Mouse (Mus musculus): Measurements from ENCODE around the gene Gpr33. TPM values are rescaled to one million over a fixed set of nuclear protein-coding genes. Genes with fewer than 3 reads are reported as not detected.

The Gpr33 gene
- polyA plus RNA-seq, 1 experiment from 2014 or later: not detected

GRCm38 (mm10) chr12:51983625-51984024 lies 44.2 kb downstream of the Gpr33 start:
- no peak for ATAC-seq (ENCODE audit: low FRiP score, low read depth)
- Histone ChIP-seq H3K9ac (replicated peaks) (no peak overlapping the region), H3K27me3 (no peaks in the 10 kb centered on the region), H3K4me2 (replicated peaks) (no peak overlapping the region), H3K27ac (replicated peaks) (no peak overlapping the region), H3K9me3 (no peaks in the 10 kb centered on the region), H3K36me3 (peaks cover 6% of the 10 kb centered on the region; the same call in 1 of the 2 replicates), H3K4me1 (no peaks in the 10 kb centered on the region), H3K4me3 (no peak overlapping the region)
- 85% methylated on average over 1 of the region's 1 CpGs for WGBS

GRCm38 (mm10) chr12:51976531-51976930 lies 51.3 kb downstream of the Gpr33 start:
- no peaks in the 10 kb centered on the region for H3K27me3 ChIP-seq
- no peaks in the 10 kb centered on the region for H3K4me1 ChIP-seq
- H3K27ac ChIP-seq (replicated peaks): no peak overlapping the region
- no peak overlapping the region for H3K9ac ChIP-seq (replicated peaks)
- H3K36me3 ChIP-seq: no peaks in the 10 kb centered on the region
- no peaks in the 10 kb centered on the region for H3K9me3 ChIP-seq
- ATAC-seq (ENCODE audit: low FRiP score, low read depth): no peak
- WGBS: 79% methylated on average over 9 of the region's 9 CpGs
- no peak overlapping the region for H3K4me3 ChIP-seq
- no peak overlapping the region for H3K4me2 ChIP-seq (replicated peaks)

- Histone ChIP-seq H3K4me1 (peaks cover 3% of the 10 kb centered on the region; the same call in 1 of the 2 replicates), H3K36me3 (no peaks in the 10 kb centered on the region), H3K9ac (replicated peaks) (no peak overlapping the region), H3K27ac (replicated peaks) (no peak overlapping the region), H3K4me3 (no peak overlapping the region), H3K27me3 (0 out of 2 replicates have a peak, but pooled peaks cover 3% of the 10 kb centered on the region), H3K9me3 (no peaks in the 10 kb centered on the region), H3K4me2 (replicated peaks) (no peak overlapping the region)
- no peak for ATAC-seq (ENCODE audit: low FRiP score, low read depth)
- 90% methylated on average over 1 of the region's 1 CpGs for WGBS
Measured at GRCm38 (mm10) chr12:51974381-51974780, 53.5 kb downstream of the Gpr33 start.

Other genes with a start within 250 kb of the Gpr33 start
- 40.8 and 41.5 TPM in 2 replicates for gene Hectd1, start 198.5 kb downstream of the Gpr33 start, polyA plus RNA-seq (2016; fragmentation: Nextera tagmentation; extraction: Ambion mirVana)
- 11.7 and 12.0 TPM in 2 replicates for gene Heatr5a, start 56.7 kb downstream of the Gpr33 start, polyA plus RNA-seq (2016; fragmentation: Nextera tagmentation; extraction: Ambion mirVana)
- gene Dtd2, start 21.6 kb downstream of the Gpr33 start, polyA plus RNA-seq (2016; fragmentation: Nextera tagmentation; extraction: Ambion mirVana): 21.4 and 21.9 TPM in 2 replicates
- gene Nubpl, start 69.7 kb upstream of the Gpr33 start, polyA plus RNA-seq (2016; fragmentation: Nextera tagmentation; extraction: Ambion mirVana): 11.5 and 12.9 TPM in 2 replicates